Mouse (Mus musculus): Measurements from ENCODE around the gene Ptprn2.

DNA sequence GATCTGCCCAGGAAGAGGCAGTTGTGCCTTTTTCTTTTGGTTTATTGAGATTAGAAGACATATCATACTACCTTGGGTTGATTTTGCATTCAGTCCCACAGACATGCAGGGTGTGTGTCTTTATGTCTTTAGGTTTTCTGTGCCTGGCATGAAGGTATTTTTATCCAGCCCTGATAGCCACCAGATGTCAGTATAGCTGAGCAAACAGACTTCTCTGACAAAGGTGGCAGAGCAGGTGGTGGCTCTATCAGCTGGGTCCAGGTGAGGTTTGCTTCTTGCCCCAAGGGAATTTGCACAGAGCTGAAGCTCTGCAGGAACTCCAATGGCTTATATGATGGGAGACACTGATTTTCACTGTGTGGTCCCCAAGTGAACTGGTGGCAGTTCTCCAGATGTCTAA, 161.3 kb downstream of the Ptprn2 start:
- TF ChIP-seq CTCF (IDR thresholded peaks at IDR 0.05; ENCODE audit: insufficient read depth, low read length) (no peak), POLR2A (IDR thresholded peaks at IDR 0.05; ENCODE audit: borderline replicate concordance, extremely low read depth, low read depth, low read length) (no peak)

Data from lung, adult 2 months (tissue).